Mouse (Mus musculus) brain, embryonic 14.5 days (tissue): ENCODE results near the gene Nup133.

ENCODE experiments used
- CTCF ChIP-seq: fragments of 200-500 bp; IDR thresholded peaks from 2 replicates; pipeline ENCODE4 v1.5.1; 2012; ENCODE audit warnings: inconsistent platforms, mild to moderate bottlenecking, moderate library complexity, borderline replicate concordance; ENCODE audit not compliant: insufficient read depth, insufficient read length; ENCODE audit errors: extremely low read depth
- POLR2A ChIP-seq: fragments of 200-500 bp; IDR thresholded peaks from 2 replicates; pipeline ENCODE4 v1.6.1; 2012; ENCODE audit warnings: mild to moderate bottlenecking, inconsistent platforms, borderline replicate concordance; ENCODE audit not compliant: poor library complexity, insufficient read depth, insufficient read length, severe bottlenecking; ENCODE audit errors: extremely low read depth

GRCm38 (mm10) chr8:123960056-123960455, 11.0 kb upstream of the Nup133 start:
- TF ChIP-seq CTCF (no peak), POLR2A (no peak)
